Mouse (Mus musculus) intestine, embryonic 16.5 days (tissue): ENCODE data around the gene Chfr. TPM values are rescaled to one million over a fixed set of nuclear protein-coding genes. Genes with fewer than 3 reads are reported as not detected.

ENCODE experiments used
- ATAC-seq: fragments of 200-750 bp; cut with Nextera tagmentation; 2 replicates; pipeline ENCODE4 v1.8.0; 2017; ENCODE audit warnings: moderate TSS enrichment, moderate library complexity
- H3K27ac ChIP-seq: fragments of 300-500 bp; sonication (generic); 2 replicates; pipeline ENCODE4 v1.5.1; 2014; ENCODE audit warnings: mild to moderate bottlenecking, low read length
- H3K27me3 ChIP-seq: fragments of 300-500 bp; sonication (generic); replicated peaks from 2 replicates; pipeline ENCODE4 v1.6.1; 2014; ENCODE audit warnings: low read length, control low read depth, mixed read lengths; ENCODE audit not compliant: control insufficient read depth, insufficient read depth
- H3K36me3 ChIP-seq: fragments of 300-500 bp; sonication (generic); 2 replicates; pipeline ENCODE4 v1.6.1; 2014; ENCODE audit warnings: low read length, control low read depth; ENCODE audit not compliant: control insufficient read depth, insufficient read depth
- H3K4me1 ChIP-seq: fragments of 300-500 bp; sonication (generic); 2 replicates; pipeline ENCODE4 v1.6.1; 2014; ENCODE audit warnings: low read length, control low read depth, mixed read lengths; ENCODE audit not compliant: control insufficient read depth, insufficient read depth
- H3K4me2 ChIP-seq: fragments of 300-500 bp; sonication (generic); 2 replicates; pipeline ENCODE4 v1.6.1; 2014; ENCODE audit warnings: low read depth, low read length, control low read depth
- H3K4me3 ChIP-seq: fragments of 300-500 bp; sonication (generic); 2 replicates; pipeline ENCODE4 v1.5.1; 2014; ENCODE audit warnings: mild to moderate bottlenecking, low read length
- H3K9ac ChIP-seq: fragments of 300-500 bp; sonication (generic); 2 replicates; pipeline ENCODE4 v1.6.1; 2014; ENCODE audit warnings: low read depth, low read length
- H3K9me3 ChIP-seq: fragments of 300-500 bp; sonication (generic); 2 replicates; pipeline ENCODE4 v1.6.1; 2016; ENCODE audit warnings: low read length, control low read depth; ENCODE audit not compliant: control insufficient read depth
- WGBS: fragments of 180-500 bp; shearing (Covaris S2); extraction: QIAGEN DNeasy Blood & Tissue Kit; methylation state at CpG from one replicate; pipeline ENCODE4 v1.1.7; 2014; 5-methylcytosine and 5-hydroxymethylcytosine counted together
- polyA plus RNA-seq: library from polyadenylated mRNA; unstranded; fragments of >200 nt; fragmentation: Nextera tagmentation; extraction: Ambion mirVana; gene quantifications from 2 replicates; pipeline ENCODE4 v1.2.1, GENCODE M21; 2015

Gene Chfr
- polyA plus RNA-seq, 1 experiment from 2014 or later: 35.6 TPM

GRCm38 (mm10) chr5:110143007-110143406, 7.4 kb downstream of the Chfr start:
- Histone ChIP-seq H3K9ac (no peak overlapping the region), H3K9me3 (no peaks in the 10 kb centered on the region), H3K27me3 (no peaks in the 10 kb centered on the region), H3K36me3 (peaks cover 12% of the 10 kb centered on the region; the same call in 1 of the 2 replicates), H3K4me2 (no peak overlapping the region), H3K27ac (no peak overlapping the region), H3K4me1 (no peaks in the 10 kb centered on the region), H3K4me3 (no peak overlapping the region)
- WGBS: 89% methylated on average over 5 of the region's 5 CpGs
- no peak for ATAC-seq

GRCm38 (mm10) chr5:110169374-110169773, 33.7 kb downstream of the Chfr start:
- Histone ChIP-seq H3K36me3 (peaks cover 11% of the 10 kb centered on the region), H3K9ac (no peak overlapping the region), H3K27ac (no peak overlapping the region), H3K4me1 (no peaks in the 10 kb centered on the region), H3K4me3 (no peak overlapping the region), H3K27me3 (no peaks in the 10 kb centered on the region), H3K4me2 (no peak overlapping the region), H3K9me3 (no peaks in the 10 kb centered on the region)
- WGBS: 93% methylated on average over 4 of the region's 4 CpGs
- ATAC-seq: no peak

- peak; percentile 98 for ATAC-seq
- H3K4me3 ChIP-seq: peak within 1 kb of the TSS; percentile 72
- H3K27me3 ChIP-seq: no peaks in the 10 kb centered on the region
- H3K27ac ChIP-seq: peak within 1 kb of the TSS; percentile 39
- peaks cover 9% of the 10 kb centered on the region for H3K4me1 ChIP-seq
- peak within 1 kb of the TSS; percentile 74 for H3K4me2 ChIP-seq
- under 1% methylated on average over 41 of the region's 41 CpGs for WGBS
- no peaks in the 10 kb centered on the region for H3K36me3 ChIP-seq
- no peaks in the 10 kb centered on the region for H3K9me3 ChIP-seq
- H3K9ac ChIP-seq: peak within 1 kb of the TSS; percentile 78
These were observed 40.8 kb downstream of the Chfr start, which contains the start of gene Golga3 for GRCm38 (mm10) chr5:110176362-110177020. Gene Golga3 (plus strand): TSS chr5:110176701.

- Histone ChIP-seq H3K9me3 (no peaks in the 10 kb centered on the region), H3K4me1 (peaks cover 9% of the 10 kb centered on the region), H3K36me3 (no peaks in the 10 kb centered on the region), H3K27ac (peak overlapping the region; percentile 39), H3K9ac (peak overlapping the region; percentile 78), H3K4me3 (peak overlapping the region; percentile 72), H3K4me2 (peak overlapping the region; percentile 70), H3K27me3 (no peaks in the 10 kb centered on the region)
- ATAC-seq: peak; percentile 19; the same call in 1 of the 2 replicates
- under 1% methylated on average over 19 of the region's 19 CpGs for WGBS
These were observed 41.4 kb downstream of the Chfr start for GRCm38 (mm10) chr5:110177021-110177420.

GRCm38 (mm10) chr5:110178628-110179027, 43.0 kb downstream of the Chfr start:
- Histone ChIP-seq H3K4me2 (no peak overlapping the region), H3K36me3 (no peaks in the 10 kb centered on the region), H3K27me3 (no peaks in the 10 kb centered on the region), H3K9me3 (no peaks in the 10 kb centered on the region), H3K4me1 (peaks cover 9% of the 10 kb centered on the region), H3K27ac (no peak overlapping the region), H3K4me3 (no peak overlapping the region), H3K9ac (no peak overlapping the region)
- WGBS: 85% methylated on average over 2 of the region's 2 CpGs
- no peak for ATAC-seq

GRCm38 (mm10) chr5:110181716-110182115, 46.1 kb downstream of the Chfr start:
- Histone ChIP-seq H3K36me3 (no peaks in the 10 kb centered on the region; the same call in none of the 2 replicates), H3K9me3 (no peaks in the 10 kb centered on the region), H3K4me1 (peaks cover 9% of the 10 kb centered on the region), H3K4me3 (no peak overlapping the region), H3K27ac (no peak overlapping the region), H3K9ac (no peak overlapping the region), H3K4me2 (no peak overlapping the region), H3K27me3 (no peaks in the 10 kb centered on the region)
- ATAC-seq: no peak
- 92% methylated on average over 5 of the region's 5 CpGs for WGBS

GRCm38 (mm10) chr5:110203164-110203895, 67.7 kb downstream of the Chfr start:
- no peak overlapping the region for H3K4me3 ChIP-seq
- H3K27me3 ChIP-seq: no peaks in the 10 kb centered on the region
- ATAC-seq: no peak
- H3K4me1 ChIP-seq: no peaks in the 10 kb centered on the region
- H3K9ac ChIP-seq: no peak overlapping the region
- peaks cover 22% of the 10 kb centered on the region for H3K36me3 ChIP-seq
- no peaks in the 10 kb centered on the region for H3K9me3 ChIP-seq
- 87% methylated on average over 10 of the region's 10 CpGs for WGBS
- no peak overlapping the region for H3K27ac ChIP-seq
- H3K4me2 ChIP-seq: no peak overlapping the region

- no peak overlapping the region for H3K4me3 ChIP-seq
- peaks cover 27% of the 10 kb centered on the region for H3K36me3 ChIP-seq
- no peak overlapping the region for H3K4me2 ChIP-seq
- no peak overlapping the region for H3K9ac ChIP-seq
- no peaks in the 10 kb centered on the region for H3K9me3 ChIP-seq
- no peak overlapping the region for H3K27ac ChIP-seq
- WGBS: 82% methylated on average over 6 of the region's 6 CpGs
- no peak for ATAC-seq
- no peaks in the 10 kb centered on the region for H3K27me3 ChIP-seq
- H3K4me1 ChIP-seq: no peaks in the 10 kb centered on the region
These were observed 69.1 kb downstream of the Chfr start for GRCm38 (mm10) chr5:110204777-110205176.

GRCm38 (mm10) chr5:110211312-110211711, 75.7 kb downstream of the Chfr start:
- no peak overlapping the region for H3K9ac ChIP-seq
- 87% methylated on average over 2 of the region's 2 CpGs for WGBS
- ATAC-seq: no peak
- no peak overlapping the region for H3K4me2 ChIP-seq
- H3K4me3 ChIP-seq: no peak overlapping the region
- H3K9me3 ChIP-seq: no peaks in the 10 kb centered on the region
- no peaks in the 10 kb centered on the region for H3K4me1 ChIP-seq
- no peak overlapping the region for H3K27ac ChIP-seq
- H3K27me3 ChIP-seq: no peaks in the 10 kb centered on the region
- peaks cover 32% of the 10 kb centered on the region for H3K36me3 ChIP-seq
